Mouse (Mus musculus): Measurements from ENCODE around the gene Hbb-bh1. TPM values are rescaled to one million over a fixed set of nuclear protein-coding genes. Genes with fewer than 3 reads are reported as not detected.

Hbb-bh1 gene
- not detected in 2 replicates for polyA plus RNA-seq (2012; rRNA removed)

DNA sequence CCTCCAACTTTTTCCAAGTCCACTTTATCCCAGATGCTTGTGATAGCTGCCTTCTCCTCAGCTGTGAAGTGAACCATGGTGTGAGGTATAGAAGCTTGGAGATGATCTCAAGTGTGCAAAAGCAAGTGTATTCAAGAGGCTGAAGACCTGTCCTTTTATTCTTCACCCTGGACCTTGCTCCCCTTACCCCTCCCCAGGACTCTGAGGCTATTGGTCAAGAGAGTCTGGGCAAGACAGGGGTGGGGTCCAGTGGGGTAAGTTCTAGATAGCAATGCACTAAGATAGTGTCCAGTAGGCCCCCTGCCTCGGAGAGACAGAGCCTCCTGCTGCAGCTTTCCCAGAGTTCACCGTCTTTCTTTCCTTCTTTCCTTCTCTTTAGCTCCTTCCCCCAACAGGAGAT lies at the start of gene Hbb-bh1:
Gene Hbb-bh1 (minus strand): TSS at position 131 of the 400 bp plus-strand sequence.

DNA sequence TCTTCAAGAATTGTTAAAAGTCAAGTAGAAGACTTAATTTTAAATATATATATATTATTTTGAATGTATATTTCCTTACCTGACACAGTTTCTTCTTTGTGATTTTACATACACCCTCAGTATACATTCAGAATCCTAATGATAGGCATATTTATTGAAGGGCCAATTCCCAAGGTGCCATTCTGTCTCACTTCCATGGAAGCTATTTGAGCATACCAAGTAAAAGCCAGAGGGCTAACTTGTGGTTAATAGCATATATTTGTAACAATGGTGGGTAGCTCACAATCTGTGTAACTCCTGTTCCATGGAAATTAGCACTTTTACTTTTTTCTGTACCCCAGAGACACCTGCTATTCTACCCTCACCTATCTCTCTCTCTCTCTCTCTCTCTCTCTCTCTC lies 43.2 kb upstream of the Hbb-bh1 start, which contains the start of gene Olfr66:
Gene Olfr66 (minus strand): TSS at position 101 of the 400 bp plus-strand sequence.

DNA sequence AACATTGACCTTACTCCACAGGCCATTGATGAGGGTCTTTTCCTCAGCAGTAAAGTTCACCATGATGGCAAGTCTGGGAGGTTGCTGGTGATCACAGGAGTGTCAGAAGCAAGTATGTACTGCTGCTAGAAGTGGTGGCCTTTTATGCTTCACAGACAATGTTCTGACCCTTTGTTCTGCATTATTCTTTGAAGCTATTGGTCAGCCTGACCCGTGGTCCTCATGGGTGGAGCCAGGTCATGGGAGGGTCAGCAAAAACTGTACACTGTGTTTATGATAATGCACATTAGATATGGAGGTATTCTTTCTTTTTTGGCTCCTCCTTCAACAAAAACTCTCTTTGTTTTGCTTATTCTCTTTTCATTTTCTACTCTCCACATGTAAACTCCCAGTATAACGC lies 10.1 kb upstream of the Hbb-bh1 start, which contains the start of gene Hbb-y:
Gene Hbb-y (minus strand): TSS at position 127 of the 400 bp plus-strand sequence.

DNA sequence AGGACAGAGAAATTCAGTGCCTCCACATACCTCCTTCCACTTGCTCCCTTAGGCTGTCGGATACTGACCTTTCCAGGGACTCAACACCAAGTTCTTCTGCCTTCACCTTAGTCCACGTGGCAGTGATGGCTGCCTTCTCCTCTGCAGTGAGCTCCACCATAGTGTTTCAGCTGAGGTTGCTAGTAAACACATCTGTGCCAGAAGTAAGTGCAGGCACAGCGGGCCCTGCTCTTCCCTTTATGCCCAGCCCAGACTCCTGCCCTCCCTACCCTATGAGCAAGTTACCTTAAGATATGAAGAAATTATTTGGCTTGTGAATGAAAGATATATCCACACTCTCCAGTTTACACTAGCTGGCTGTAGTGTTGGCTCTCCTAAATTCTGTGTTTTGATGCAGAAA lies 2.7 kb downstream of the Hbb-bh1 start, which contains the start of gene Hbb-bh2:
Gene Hbb-bh2 (minus strand): TSS at position 253 of the 400 bp plus-strand sequence.

DNA sequence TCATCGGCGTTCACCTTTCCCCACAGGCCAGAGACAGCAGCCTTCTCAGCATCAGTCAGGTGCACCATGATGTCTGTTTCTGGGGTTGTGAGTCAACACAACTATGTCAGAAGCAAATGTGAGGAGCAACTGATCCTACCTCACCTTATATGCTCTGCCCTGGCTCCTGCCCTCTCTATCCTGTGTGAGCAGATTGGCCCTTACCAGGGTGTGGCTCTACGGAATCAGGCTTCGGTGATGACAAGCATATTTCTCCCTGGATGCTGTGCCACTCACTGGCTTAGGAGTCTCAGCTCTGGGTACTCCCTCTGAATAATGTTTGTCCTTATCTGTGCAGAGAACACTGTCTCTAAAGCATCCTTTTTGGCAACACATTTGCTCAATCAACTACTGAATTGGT lies 15.2 kb downstream of the Hbb-bh1 start, which contains the start of gene Hbb-bs:
Gene Hbb-bs (minus strand): TSS at position 289 of the 400 bp plus-strand sequence.

DNA sequence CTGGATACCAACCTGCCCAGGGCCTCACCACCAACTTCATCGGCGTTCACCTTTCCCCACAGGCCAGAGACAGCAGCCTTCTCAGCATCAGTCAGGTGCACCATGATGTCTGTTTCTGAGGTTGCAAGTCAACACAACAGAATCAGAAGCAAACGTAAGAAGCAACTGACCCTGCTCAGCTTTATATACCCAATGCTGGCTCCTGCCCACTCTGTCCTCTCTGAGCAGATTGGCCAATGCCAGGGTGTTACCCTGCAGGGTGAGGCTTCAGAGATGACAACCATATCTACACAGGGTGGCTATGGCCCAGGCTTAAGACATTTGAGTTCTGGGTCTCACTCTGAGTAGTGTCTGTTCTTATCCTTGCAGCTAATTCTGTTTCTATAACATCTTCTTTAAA lies 29.2 kb downstream of the Hbb-bh1 start, which contains the start of gene Hbb-bt:
Gene Hbb-bt (minus strand): TSS at position 231 of the 400 bp plus-strand sequence.

DNA sequence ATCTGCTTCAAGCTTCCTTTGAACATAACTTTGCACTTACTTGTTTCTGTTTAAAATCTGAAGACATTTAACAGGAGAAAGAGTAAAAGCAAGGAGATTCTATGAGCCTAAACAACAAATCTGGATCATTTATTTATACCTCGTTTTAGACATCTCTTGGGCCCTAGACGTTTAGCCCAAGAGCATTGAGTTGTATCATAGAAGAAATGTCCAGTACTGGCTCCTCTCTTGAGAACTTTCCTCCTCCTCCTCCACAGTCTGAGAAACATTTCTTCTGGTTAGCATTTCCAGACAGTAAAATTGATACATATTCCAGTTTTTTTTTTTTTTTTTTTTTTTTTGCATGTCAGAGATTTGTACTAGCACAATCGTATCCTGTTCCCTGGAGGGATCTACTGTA lies 51.2 kb downstream of the Hbb-bh1 start, which contains the start of gene Olfr67:
Gene Olfr67 (minus strand): TSS at position 101 of the 400 bp plus-strand sequence.

Other genes starting within 250 kb of the Hbb-bh1 start
- gene Olfr619, start 242.6 kb downstream of the Hbb-bh1 start, polyA plus RNA-seq (2012; rRNA removed) = not detected in 2 replicates
- gene Olfr620, start 230.6 kb downstream of the Hbb-bh1 start, polyA plus RNA-seq (2012; rRNA removed) = not detected in 2 replicates
- not detected in 2 replicates for gene Olfr622, start 200.5 kb downstream of the Hbb-bh1 start, polyA plus RNA-seq (2012; rRNA removed)
- gene Olfr623, start 179.5 kb downstream of the Hbb-bh1 start, polyA plus RNA-seq (2012; rRNA removed) = not detected in 2 replicates
- not detected in 2 replicates for gene Olfr624, start 172.0 kb downstream of the Hbb-bh1 start, polyA plus RNA-seq (2012; rRNA removed)
- not detected in 2 replicates for gene Olfr625-ps1, start 160.4 kb downstream of the Hbb-bh1 start, polyA plus RNA-seq (2012; rRNA removed)
- gene Olfr243, start 128.5 kb downstream of the Hbb-bh1 start, polyA plus RNA-seq (2012; rRNA removed) = not detected in 2 replicates
- gene Olfr628, start 112.8 kb downstream of the Hbb-bh1 start, polyA plus RNA-seq (2012; rRNA removed) = not detected in 2 replicates
- gene Olfr629, start 98.2 kb downstream of the Hbb-bh1 start, polyA plus RNA-seq (2012; rRNA removed) = not detected in 2 replicates
- not detected in 2 replicates for gene Olfr630, start 85.8 kb downstream of the Hbb-bh1 start, polyA plus RNA-seq (2012; rRNA removed)
- not detected in 2 replicates for gene Olfr69, start 71.6 kb downstream of the Hbb-bh1 start, polyA plus RNA-seq (2012; rRNA removed)
- gene Olfr68, start 63.5 kb downstream of the Hbb-bh1 start, polyA plus RNA-seq (2012; rRNA removed) = not detected in 2 replicates
- not detected in 2 replicates for gene Olfr67, start 51.3 kb downstream of the Hbb-bh1 start, polyA plus RNA-seq (2012; rRNA removed)
- gene Hbb-bt, start 29.2 kb downstream of the Hbb-bh1 start, polyA plus RNA-seq (2012; rRNA removed) = 19.7 and 97.2 TPM in 2 replicates
- gene Hbb-bs, start 15.1 kb downstream of the Hbb-bh1 start, polyA plus RNA-seq (2012; rRNA removed) = 178 and 1,004 TPM in 2 replicates
- gene Hbb-bh2, start 2.6 kb downstream of the Hbb-bh1 start, polyA plus RNA-seq (2012; rRNA removed) = not detected in 2 replicates
- gene Hbb-y, start 10.1 kb upstream of the Hbb-bh1 start, polyA plus RNA-seq (2012; rRNA removed) = not detected in 2 replicates
- gene Olfr66, start 43.1 kb upstream of the Hbb-bh1 start, polyA plus RNA-seq (2012; rRNA removed) = not detected in 2 replicates
- gene Olfr64, start 51.3 kb upstream of the Hbb-bh1 start, polyA plus RNA-seq (2012; rRNA removed) = not detected in 2 replicates
- not detected in 2 replicates for gene Olfr65, start 60.3 kb upstream of the Hbb-bh1 start, polyA plus RNA-seq (2012; rRNA removed)
- 0.12 TPM in 1 of 2 replicates, not detected in the other for gene Olfr631, start 85.7 kb upstream of the Hbb-bh1 start, polyA plus RNA-seq (2012; rRNA removed)
- gene Olfr632, start 91.2 kb upstream of the Hbb-bh1 start, polyA plus RNA-seq (2012; rRNA removed) = not detected in 2 replicates
- gene Olfr633, start 101.3 kb upstream of the Hbb-bh1 start, polyA plus RNA-seq (2012; rRNA removed) = not detected in 2 replicates
- not detected in 2 replicates for gene Olfr635, start 128.0 kb upstream of the Hbb-bh1 start, polyA plus RNA-seq (2012; rRNA removed)
- not detected in 2 replicates for gene Olfr638, start 155.6 kb upstream of the Hbb-bh1 start, polyA plus RNA-seq (2012; rRNA removed)
- not detected in 2 replicates for gene Olfr639, start 174.1 kb upstream of the Hbb-bh1 start, polyA plus RNA-seq (2012; rRNA removed)
- not detected in 2 replicates for gene Olfr640, start 182.4 kb upstream of the Hbb-bh1 start, polyA plus RNA-seq (2012; rRNA removed)
- not detected in 2 replicates for gene Olfr641, start 192.3 kb upstream of the Hbb-bh1 start, polyA plus RNA-seq (2012; rRNA removed)
- not detected in 2 replicates for gene Olfr642, start 209.5 kb upstream of the Hbb-bh1 start, polyA plus RNA-seq (2012; rRNA removed)
- gene 4930516K23Rik, start 218.3 kb upstream of the Hbb-bh1 start, polyA plus RNA-seq (2012; rRNA removed) = not detected in 2 replicates
- gene Olfr644, start 228.7 kb upstream of the Hbb-bh1 start, polyA plus RNA-seq (2012; rRNA removed) = not detected in 2 replicates
- not detected in 2 replicates for gene Olfr645, start 242.3 kb upstream of the Hbb-bh1 start, polyA plus RNA-seq (2012; rRNA removed)

All from colon, adult 2 months (tissue).